Mouse (Mus musculus) cerebellum, adult 2 months (tissue): ENCODE results near the gene Megf8. TPM values are rescaled to one million over a fixed set of nuclear protein-coding genes. Genes with fewer than 3 reads are reported as not detected.

Experiments used
- DNase-seq, 2 experiments: peaks; one replicate each; pipeline ENCODE4 v3.0.0; 2021
- H3K27ac ChIP-seq: fragments of 200-500 bp; 2 replicates; pipeline ENCODE4 v1.5.1; 2012; ENCODE audit warnings: low read length, control low read depth, inconsistent platforms; ENCODE audit not compliant: insufficient read depth
- H3K27me3 ChIP-seq: fragments of 200-500 bp; 2 replicates; pipeline ENCODE4 v1.6.1; 2012; ENCODE audit warnings: inconsistent platforms, mild to moderate bottlenecking, low read length, moderate library complexity; ENCODE audit not compliant: control insufficient read depth, insufficient read depth
- H3K4me1 ChIP-seq: fragments of 200-500 bp; 2 replicates; pipeline ENCODE4 v1.6.1; 2011; ENCODE audit warnings: low read length; ENCODE audit not compliant: control insufficient read depth, insufficient read depth
- H3K4me3 ChIP-seq: fragments of 200-500 bp; replicated peaks from 2 replicates; pipeline ENCODE3; 2011; ENCODE audit warnings: mild to moderate bottlenecking, low read depth, low read length, control low read depth; ENCODE audit not compliant: insufficient read depth
- CTCF ChIP-seq: fragments of 200-500 bp; IDR thresholded peaks from 2 replicates; pipeline ENCODE4 v1.5.1; 2011; ENCODE audit warnings: low read depth, mild to moderate bottlenecking, control low read depth, low read length, moderate library complexity, borderline replicate concordance; ENCODE audit not compliant: insufficient read depth
- POLR2A ChIP-seq: fragments of 200-500 bp; IDR thresholded peaks from 2 replicates; pipeline ENCODE4 v1.6.1; 2011; ENCODE audit warnings: low read length, control low read depth, borderline replicate concordance; ENCODE audit not compliant: insufficient read depth
- WGBS: fragments of 180-500 bp; shearing (Covaris S2); methylation state at CpG from one replicate; pipeline ENCODE4 v1.1.7; 2018; 5-methylcytosine and 5-hydroxymethylcytosine counted together
- polyA plus RNA-seq: library from polyadenylated mRNA; depleted of rRNA; stranded (reverse); fragments of >200 nt; gene quantifications from 2 replicates; pipeline ENCODE4 v1.2.3, GENCODE M21; 2012; rRNA removed

Gene Megf8
- 76.8 and 77.8 TPM in 2 replicates for polyA plus RNA-seq

GRCm38 (mm10) chr7:25316532-25317445, at the start of gene Megf8:
Gene Megf8 (plus strand): TSS chr7:25317164.
- Histone ChIP-seq H3K27ac (peak within 1 kb of the TSS; percentile 82), H3K27me3 (no peaks in the 10 kb centered on the region), H3K4me1 (peaks cover 3% of the 10 kb centered on the region; the same call in 1 of the 2 replicates), H3K4me3 (peak within 1 kb of the TSS; percentile 84)
- WGBS = under 1% methylated on average over 51 of the region's 52 CpGs
- peak; percentile 48; the same call in 1 of the 2 replicates for TF ChIP-seq POLR2A
- peak; percentile 78 for TF ChIP-seq CTCF
- peak; percentile 97 to 99 for DNase-seq

GRCm38 (mm10) chr7:25267301-25267750, 49.6 kb upstream of the Megf8 start, which contains the start of gene Cic:
Gene Cic (plus strand): TSS chr7:25267704.
- TF ChIP-seq POLR2A (peak; percentile 41; the same call in 1 of the 2 replicates), CTCF (no peak)
- peak in 1 of 2 experiments; percentile 100 for DNase-seq
- Histone ChIP-seq H3K27ac (peak within 1 kb of the TSS; percentile 99), H3K4me3 (peak within 1 kb of the TSS; percentile 96), H3K4me1 (peaks cover 19% of the 10 kb centered on the region), H3K27me3 (no peaks in the 10 kb centered on the region)
- under 1% methylated on average over 29 of the region's 29 CpGs for WGBS

- H3K27me3 ChIP-seq = no peaks in the 10 kb centered on the region
- H3K27ac ChIP-seq = peak overlapping the region; percentile 99
- under 1% methylated on average over 33 of the region's 33 CpGs for WGBS
- H3K4me3 ChIP-seq = peak overlapping the region; percentile 96
- peak; percentile 99 to 100 for DNase-seq
- TF ChIP-seq POLR2A (0 out of 2 replicates have a peak, but pooled peaks have one; percentile 13), CTCF (no peak)
- H3K4me1 ChIP-seq = peaks cover 19% of the 10 kb centered on the region
Observed at GRCm38 (mm10) chr7:25267751-25268463, 49.1 kb upstream of the Megf8 start.

- H3K27ac ChIP-seq = peak overlapping the region; percentile 68
- peak overlapping the region; percentile 96 for H3K4me3 ChIP-seq
- WGBS = under 1% methylated on average over 7 of the region's 7 CpGs
- TF ChIP-seq POLR2A = no peak
- no peak for TF ChIP-seq CTCF
- DNase-seq = peak in 1 of 2 experiments; percentile 35
- H3K4me1 ChIP-seq = peaks cover 19% of the 10 kb centered on the region
- no peaks in the 10 kb centered on the region for H3K27me3 ChIP-seq
Observed at GRCm38 (mm10) chr7:25268588-25268987, 48.4 kb upstream of the Megf8 start.

GRCm38 (mm10) chr7:25269029-25269428, 47.9 kb upstream of the Megf8 start:
- H3K27me3 ChIP-seq = no peaks in the 10 kb centered on the region
- H3K4me3 ChIP-seq = peak overlapping the region; percentile 96
- H3K27ac ChIP-seq = peak overlapping the region; percentile 31; the same call in 1 of the 2 replicates
- H3K4me1 ChIP-seq = peaks cover 19% of the 10 kb centered on the region
- peak in 1 of 2 experiments; percentile 40 for DNase-seq
- WGBS = 18% methylated on average over 4 of the region's 4 CpGs
- TF ChIP-seq CTCF (no peak), POLR2A (no peak)

- Histone ChIP-seq H3K4me3 (peak overlapping the region; percentile 96), H3K27ac (no peak overlapping the region), H3K27me3 (no peaks in the 10 kb centered on the region), H3K4me1 (peaks cover 21% of the 10 kb centered on the region)
- peak in 1 of 2 experiments; percentile 30 for DNase-seq
- 44% methylated on average over 8 of the region's 8 CpGs for WGBS
- TF ChIP-seq POLR2A (no peak), CTCF (no peak)
Observed at GRCm38 (mm10) chr7:25269545-25270271, 47.3 kb upstream of the Megf8 start.
